ENCODE assay signal across 10 mouse cellular contexts in genomic region chr5:21263202-21264055, GRCm38 (mm10).
DNase-seq lines count a peak whose midpoint lies in the region; ATAC-seq lines count a peak whose summit lies in the region.
"Had no signal": no experiment of that assay in that cellular context is flagged by ENCODE, and none has a peak within 500 bp of the region (broad histone marks: within the 10 kb centered on the region; RNA-seq: fewer than 3 reads in every experiment).

No protein-coding gene starts in this region.

- no peaks in the 10 kb centered on the region for H3K27me3 ChIP-seq in hindbrain, embryonic 11.5 days (ENCODE audit: control insufficient read depth, insufficient read depth, low read length)
- H3K27me3 ChIP-seq in midbrain, embryonic 13.5 days, result no peaks in the 10 kb centered on the region
- H3K27me3 ChIP-seq in intestine, embryonic 16.5 days (replicated peaks; ENCODE audit: control insufficient read depth, insufficient read depth, low read length), result no peaks in the 10 kb centered on the region
- H3K27me3 ChIP-seq: CH12.LX had no signal

- no peak overlapping the region for H3K4me2 ChIP-seq in hindbrain, embryonic 11.5 days (replicated peaks; ENCODE audit: low read depth, low read length)
- H3K4me2 ChIP-seq in midbrain, embryonic 13.5 days (replicated peaks), result no peak overlapping the region
- no peak overlapping the region for H3K4me2 ChIP-seq in intestine, embryonic 16.5 days (ENCODE audit: low read depth, low read length)

- ATAC-seq in frontal cortex, adult (ENCODE audit: low TSS enrichment), result peak; percentile 45; the same call in 1 of the 2 replicates
- ATAC-seq in hindbrain, embryonic 11.5 days (ENCODE audit: low FRiP score), result peak; percentile 84
- ATAC-seq in midbrain, embryonic 13.5 days, result peak; percentile 74
- no peak for ATAC-seq in activated CD4-positive, CD25-positive, alpha-beta regulatory T cell, adult 4 months
- ATAC-seq in intestine, embryonic 16.5 days, result no peak

- peak overlapping the region; percentile 44; the same call in 1 of the 2 replicates for H3K9ac ChIP-seq in hindbrain, embryonic 11.5 days (ENCODE audit: low read depth, low read length)
- no peak overlapping the region for H3K9ac ChIP-seq in midbrain, embryonic 13.5 days (replicated peaks)
- no peak overlapping the region for H3K9ac ChIP-seq in intestine, embryonic 16.5 days (ENCODE audit: low read depth, low read length)

- no peaks in the 10 kb centered on the region for H3K36me3 ChIP-seq in hindbrain, embryonic 11.5 days (ENCODE audit: control insufficient read depth, insufficient read depth, low read length)
- H3K36me3 ChIP-seq in midbrain, embryonic 13.5 days, result no peaks in the 10 kb centered on the region
- no peaks in the 10 kb centered on the region for H3K36me3 ChIP-seq in intestine, embryonic 16.5 days (ENCODE audit: control insufficient read depth, insufficient read depth, low read length)

- no peak for DNase-seq in frontal cortex, postnatal 36 days (ENCODE audit: low spot score in 2 of 2)
- DNase-seq in brain, adult 2 months (ENCODE audit: low read depth, low spot score), result peak; percentile 50
- DNase-seq in hindbrain, embryonic 11.5 days (ENCODE audit: low spot score), result peak; percentile 76
- no peak for DNase-seq in frontal cortex, postnatal 10 days (ENCODE audit: low spot score in 2 of 2)
- DNase-seq: kidney, postnatal 14 days had no signal

- H3K27ac ChIP-seq in hindbrain, embryonic 11.5 days (ENCODE audit: low read depth, low read length), result peak overlapping the region; percentile 76
- peak overlapping the region; percentile 81 for H3K27ac ChIP-seq in midbrain, embryonic 13.5 days
- no peak overlapping the region for H3K27ac ChIP-seq in intestine, embryonic 16.5 days (ENCODE audit: low read length)

- 41% methylated on average over 18 of the region's 18 CpGs for WGBS in hindbrain, embryonic 11.5 days
- WGBS in midbrain, embryonic 13.5 days, result 21% methylated on average over 18 of the region's 18 CpGs
- WGBS in intestine, embryonic 16.5 days, result 54% methylated on average over 18 of the region's 18 CpGs

- H3K4me1 ChIP-seq in hindbrain, embryonic 11.5 days (replicated peaks; ENCODE audit: control insufficient read depth, insufficient read depth, low read length), result no peaks in the 10 kb centered on the region; the same call in 1 of the 2 replicates
- H3K4me1 ChIP-seq in midbrain, embryonic 13.5 days (replicated peaks), result peaks cover 33% of the 10 kb centered on the region
- H3K4me1 ChIP-seq in intestine, embryonic 16.5 days (ENCODE audit: control insufficient read depth, insufficient read depth, low read length), result no peaks in the 10 kb centered on the region

- no peaks in the 10 kb centered on the region for H3K9me3 ChIP-seq in hindbrain, embryonic 11.5 days (ENCODE audit: control insufficient read depth, low read length)
- no peaks in the 10 kb centered on the region for H3K9me3 ChIP-seq in midbrain, embryonic 13.5 days
- no peaks in the 10 kb centered on the region for H3K9me3 ChIP-seq in intestine, embryonic 16.5 days (ENCODE audit: control insufficient read depth, low read length)

- no peak overlapping the region for H3K4me3 ChIP-seq in hindbrain, embryonic 11.5 days (ENCODE audit: low read depth, low read length)
- no peak overlapping the region for H3K4me3 ChIP-seq in midbrain, embryonic 13.5 days (replicated peaks)
- no peak overlapping the region for H3K4me3 ChIP-seq in intestine, embryonic 16.5 days (ENCODE audit: low read length)

Comparison
In these comparisons a context has a peak if more than half of its experiments do, and no peak if none do; other contexts are left out.
1. ATAC-seq: peak in frontal cortex, adult (single experiment), hindbrain, embryonic 11.5 days (single experiment) and midbrain, embryonic 13.5 days (single experiment); none in activated CD4-positive, CD25-positive, alpha-beta regulatory T cell, adult 4 months (single experiment) and intestine, embryonic 16.5 days (single experiment).
2. DNase-seq: peak in brain, adult 2 months (single experiment) and hindbrain, embryonic 11.5 days (single experiment); none in frontal cortex, postnatal 36 days (0 of 2) and frontal cortex, postnatal 10 days (0 of 2).